Mouse (Mus musculus): ENCODE measurements around the gene Dcaf1.

The Dcaf1 gene

DNA sequence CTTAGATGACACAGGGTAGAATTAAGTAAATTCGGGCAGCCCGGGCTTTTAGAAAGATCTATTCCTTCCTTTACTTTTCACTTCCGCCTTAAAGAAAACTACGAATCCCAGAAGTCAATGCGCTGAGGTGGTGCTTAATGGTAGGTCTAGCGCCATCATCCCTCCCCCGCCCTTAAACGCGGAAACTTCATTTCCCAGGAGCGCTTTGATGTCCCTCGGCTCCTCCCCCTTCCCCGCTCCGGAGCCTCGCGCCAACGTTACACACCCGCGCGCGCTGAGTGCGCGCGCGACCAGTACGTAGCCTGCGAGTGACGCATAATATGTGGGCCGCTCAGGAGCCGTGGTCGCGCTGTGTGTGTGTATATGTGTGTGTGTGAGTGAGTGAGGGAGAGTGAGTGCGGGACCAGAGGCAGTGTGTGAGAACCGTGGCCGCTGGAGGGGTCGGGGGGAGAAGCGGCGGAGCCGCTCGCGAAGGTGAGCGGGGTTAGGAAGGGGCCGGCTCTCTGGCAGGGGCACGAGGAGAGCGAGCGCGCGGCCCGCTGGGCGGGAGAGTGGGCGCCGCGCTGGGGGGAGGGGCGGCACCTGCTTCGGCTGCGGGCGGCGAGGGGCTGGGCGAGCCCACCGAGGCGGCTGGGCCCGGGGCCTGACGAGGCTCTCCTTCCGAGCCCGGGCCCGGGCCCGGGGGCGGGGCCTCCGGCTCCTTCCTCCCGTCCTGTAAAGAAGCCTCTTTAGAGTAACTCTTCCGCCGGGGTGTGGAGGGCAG is at the start of gene Dcaf1:
TSS of gene Dcaf1 (plus strand) at position 257 of the 763 bp plus-strand sequence.
- DNase-seq (ENCODE audit: low spot score in 2 of 2) = peak; percentile 92 to 94

DNA sequence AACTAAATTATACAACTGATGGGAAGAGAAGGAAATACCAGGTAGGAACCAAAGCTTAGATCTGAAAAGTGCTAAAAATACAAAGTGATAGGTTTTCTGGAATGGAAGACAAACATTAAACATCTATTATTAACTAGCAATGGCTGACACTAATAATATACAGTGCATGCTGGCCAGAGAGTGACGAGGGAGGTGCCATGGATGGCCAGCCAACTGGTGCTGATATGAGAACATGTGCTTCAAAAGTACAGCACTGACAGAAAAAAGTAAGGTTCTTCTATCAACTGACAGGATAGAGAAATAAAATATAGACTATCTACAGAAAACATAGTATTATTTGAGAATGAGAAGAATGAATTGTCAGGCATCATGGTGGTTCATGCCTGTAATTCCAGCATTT is 45.6 kb upstream of the Dcaf1 start:
- DNase-seq (ENCODE audit: low spot score in 2 of 2) = no peak

DNA sequence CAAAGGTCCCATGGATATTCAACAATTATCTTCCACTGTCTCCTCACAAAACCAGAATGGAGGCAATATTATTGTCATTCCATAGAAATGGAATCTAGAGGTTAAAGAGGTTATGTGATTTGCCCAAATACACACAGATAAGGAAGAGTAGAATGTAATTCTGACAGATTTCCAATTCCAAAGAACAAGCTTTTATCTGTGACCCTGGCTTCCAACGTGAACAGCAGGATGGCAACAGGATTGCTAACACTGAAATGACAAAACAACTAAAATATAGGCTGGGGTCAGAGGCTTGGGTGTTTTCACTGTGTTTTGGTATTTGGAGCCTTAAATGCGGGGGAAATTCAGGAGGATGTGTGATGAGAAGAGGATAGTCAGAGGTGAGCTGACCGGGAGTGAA is 44.3 kb upstream of the Dcaf1 start:
- no peak for DNase-seq (ENCODE audit: low spot score in 2 of 2)

DNA sequence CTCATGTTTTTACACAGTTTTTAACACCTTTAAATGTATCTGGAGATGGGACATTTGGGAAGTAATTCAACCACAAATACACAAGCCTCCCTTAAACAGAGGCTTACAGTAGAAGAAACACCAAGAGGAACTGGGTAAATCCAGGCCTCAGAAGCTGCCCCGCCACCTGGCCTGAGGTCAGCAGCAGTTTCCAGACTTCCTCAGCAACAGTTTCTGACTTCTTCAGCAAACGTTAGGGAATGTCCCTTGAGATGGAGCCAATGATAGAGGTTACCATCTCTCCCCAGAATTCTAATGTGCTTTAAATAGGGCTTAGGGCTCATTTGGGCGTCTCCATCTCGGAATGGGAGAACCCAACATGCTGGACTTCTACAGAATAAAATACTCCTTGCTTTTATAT is 43.4 kb upstream of the Dcaf1 start:
- no peak for DNase-seq (ENCODE audit: low spot score in 2 of 2)

DNA sequence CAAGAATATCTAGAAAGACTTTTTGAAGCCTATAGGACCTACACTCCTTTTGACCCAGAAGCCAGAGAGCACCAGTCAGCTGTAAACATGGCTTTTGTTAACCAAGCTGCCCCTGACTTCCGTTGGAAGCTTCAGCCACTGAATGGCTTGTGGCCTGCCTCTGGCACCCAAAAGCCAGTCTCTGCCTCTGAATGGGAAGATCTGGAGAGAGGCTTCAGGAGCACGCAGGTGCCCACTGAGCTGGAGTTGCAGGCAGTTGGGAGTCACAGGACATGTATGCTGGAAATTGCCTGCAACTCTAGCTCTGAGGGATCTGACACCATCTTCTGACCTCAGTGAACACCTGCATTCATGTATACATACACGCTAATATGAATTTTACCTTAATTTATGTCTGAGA is 41.6 kb upstream of the Dcaf1 start:
- no peak for DNase-seq (ENCODE audit: low spot score in 2 of 2)

DNA sequence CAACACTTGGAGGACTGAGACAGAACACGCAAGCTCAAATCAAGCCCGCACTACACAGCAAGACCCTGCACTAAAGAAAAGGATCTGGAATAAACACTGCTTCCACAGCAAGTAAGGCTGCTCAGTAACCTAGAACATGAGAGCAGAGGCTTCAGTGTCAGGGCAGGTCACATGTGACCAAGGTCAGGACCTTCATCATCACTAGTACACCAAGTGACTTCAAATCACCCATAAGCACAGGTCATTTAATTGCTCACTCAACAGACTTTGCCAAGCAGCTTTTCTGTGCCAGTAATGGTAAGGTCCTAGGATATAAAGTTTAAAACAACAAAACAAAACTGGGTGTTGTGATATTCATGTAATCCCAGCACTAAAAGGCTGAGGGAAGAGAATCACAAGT is 38.1 kb upstream of the Dcaf1 start:
- DNase-seq (ENCODE audit: low spot score in 2 of 2) = no peak

DNA sequence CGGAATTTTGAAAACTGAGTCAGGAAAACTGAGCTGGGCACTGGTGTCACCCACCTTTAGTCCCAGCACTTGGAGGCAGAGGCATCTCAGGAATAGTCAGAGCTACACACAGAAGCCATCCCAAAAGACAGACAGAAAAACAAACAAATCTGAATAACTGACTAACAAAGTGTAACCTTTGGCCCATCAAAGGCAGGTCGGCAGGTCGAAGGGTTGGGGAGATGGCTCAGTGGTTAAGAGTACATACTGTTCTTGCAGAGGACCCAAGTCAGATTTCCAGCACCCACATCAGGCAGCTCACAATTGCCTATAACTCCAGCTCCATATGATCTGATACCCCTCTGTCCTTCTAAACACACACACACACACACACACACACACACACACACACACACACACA is 36.5 kb upstream of the Dcaf1 start:
- no peak for DNase-seq (ENCODE audit: low spot score in 2 of 2)

DNA sequence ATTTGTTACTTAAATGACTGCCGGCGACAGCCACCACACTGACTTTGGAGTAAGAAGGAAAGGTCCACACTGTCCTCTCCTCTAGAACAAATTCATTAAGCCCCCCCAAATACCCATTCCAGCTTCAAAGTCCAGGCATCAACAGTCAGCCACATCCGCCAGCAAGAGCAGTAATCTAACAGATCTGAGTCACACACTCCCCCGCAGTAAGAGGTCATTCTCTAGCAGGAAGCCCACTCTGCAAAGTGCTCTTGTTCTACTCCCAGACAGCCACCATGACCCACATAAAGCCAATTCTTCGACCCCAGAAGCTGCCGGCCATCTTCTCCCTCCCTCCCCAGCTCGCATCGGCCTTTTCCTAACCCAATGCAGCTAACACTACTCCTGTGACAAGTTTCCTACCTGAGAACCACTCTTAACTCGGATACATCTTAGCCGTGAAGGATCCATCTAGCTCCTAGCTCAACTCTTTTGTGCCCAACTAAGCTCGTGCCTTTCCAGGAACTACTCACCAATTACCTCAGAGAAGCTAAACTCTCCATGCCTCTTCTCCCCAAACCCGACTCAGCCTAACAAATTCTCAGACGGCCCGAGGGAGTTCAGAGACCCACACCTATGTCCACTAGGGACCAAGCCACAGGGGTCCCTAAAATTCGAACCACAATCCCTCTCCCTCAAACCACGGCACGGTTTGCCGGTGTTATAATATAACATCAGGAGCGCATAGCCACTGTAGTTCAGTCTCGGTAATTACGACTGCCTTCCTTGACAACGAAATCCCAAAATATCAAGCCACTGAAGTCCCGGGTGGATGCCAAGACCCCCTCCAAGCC is 33.5 kb upstream of the Dcaf1 start:
- peak; percentile 59 to 75 for DNase-seq (ENCODE audit: low spot score in 2 of 2)

DNA sequence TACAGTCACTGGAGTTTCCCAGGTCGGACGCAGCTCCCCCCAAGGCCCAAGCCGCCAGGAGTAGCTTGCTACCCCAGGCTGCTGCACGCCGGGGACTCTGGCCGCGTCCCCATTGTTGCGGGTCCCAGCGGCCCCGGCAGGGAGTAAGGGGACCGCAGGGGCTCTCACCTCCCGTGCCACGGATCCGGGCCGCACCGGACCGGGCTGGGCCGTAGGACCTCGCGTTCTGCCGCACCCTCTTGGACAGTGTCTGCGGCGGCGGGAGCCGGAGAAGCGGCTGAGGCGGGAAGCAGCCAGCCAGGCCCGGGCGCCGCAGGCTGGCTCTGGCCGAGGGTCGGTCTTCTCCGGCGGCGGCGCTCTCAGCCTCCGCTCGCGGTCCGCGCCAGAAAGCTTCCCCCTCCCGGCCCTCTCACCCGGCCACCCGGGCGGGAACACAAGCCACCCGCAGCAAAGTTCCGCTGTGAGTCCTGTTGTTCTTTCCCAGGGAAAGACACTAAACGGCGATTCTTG is 32.8 kb upstream of the Dcaf1 start, which contains the start of gene Rad54l2:
TSS of gene Rad54l2 (minus strand) at position 383 of the 510 bp plus-strand sequence.
- DNase-seq (ENCODE audit: low spot score in 2 of 2) = peak; percentile 73 to 80

DNA sequence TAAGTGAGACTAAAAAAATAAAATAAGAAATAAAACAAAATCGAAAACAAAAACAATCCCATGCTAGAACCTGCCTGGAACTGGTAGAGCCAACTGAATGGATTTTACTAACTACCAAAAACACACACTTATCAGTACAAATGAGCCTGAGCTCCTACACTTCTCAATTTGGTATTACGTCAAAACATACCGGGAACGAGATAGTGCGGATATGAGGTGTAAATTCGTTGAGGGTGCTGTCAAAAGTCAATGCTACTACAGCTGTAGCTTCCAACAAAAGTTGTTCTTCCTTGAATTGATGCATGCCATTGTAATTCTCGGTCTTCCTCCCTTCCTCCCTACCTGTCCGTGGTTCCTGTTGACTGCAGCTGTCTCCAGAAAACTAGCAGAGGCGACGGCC is 32.3 kb upstream of the Dcaf1 start:
- DNase-seq (ENCODE audit: low spot score in 2 of 2) = no peak

DNA sequence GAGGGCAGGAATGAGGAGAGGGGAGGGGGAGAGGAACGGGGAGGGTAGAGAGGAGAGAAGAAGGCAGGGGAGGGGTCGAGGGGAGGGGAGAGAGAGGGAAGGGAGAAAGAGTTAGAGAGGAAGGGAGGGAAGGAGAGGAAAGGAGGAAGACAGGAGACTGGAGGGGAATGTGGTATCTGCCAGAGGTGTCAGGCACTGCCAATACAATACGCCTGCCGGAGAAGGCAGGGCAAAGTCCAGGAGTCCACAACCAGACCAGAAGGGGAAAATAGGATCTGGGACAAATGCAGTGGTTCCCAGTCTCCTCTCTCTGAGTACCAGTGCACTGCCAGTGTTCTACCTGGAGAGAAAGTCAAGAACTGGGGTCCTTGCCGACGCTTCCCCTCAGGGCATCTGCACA is 30.8 kb upstream of the Dcaf1 start:
- no peak for DNase-seq (ENCODE audit: low spot score in 2 of 2)

DNA sequence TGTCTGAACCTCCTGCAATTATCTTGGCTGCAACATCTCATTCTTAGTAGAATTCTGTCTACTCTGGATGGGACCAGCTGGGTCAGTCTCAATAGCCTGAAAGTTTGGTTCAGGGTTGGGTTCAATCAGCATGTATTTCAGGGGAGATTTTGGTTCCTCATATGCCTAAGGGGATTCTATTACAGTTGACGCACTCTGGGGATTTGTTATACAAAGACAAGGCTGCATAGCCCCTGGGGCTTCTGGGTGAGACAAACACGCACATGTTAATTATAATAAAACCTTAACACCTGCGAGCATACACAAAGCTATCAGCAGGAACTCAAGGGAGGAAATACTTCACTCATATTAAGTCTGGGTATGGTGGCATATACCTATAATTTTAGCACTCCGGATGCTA is 15.2 kb upstream of the Dcaf1 start:
- DNase-seq (ENCODE audit: low spot score in 2 of 2) = no peak

DNA sequence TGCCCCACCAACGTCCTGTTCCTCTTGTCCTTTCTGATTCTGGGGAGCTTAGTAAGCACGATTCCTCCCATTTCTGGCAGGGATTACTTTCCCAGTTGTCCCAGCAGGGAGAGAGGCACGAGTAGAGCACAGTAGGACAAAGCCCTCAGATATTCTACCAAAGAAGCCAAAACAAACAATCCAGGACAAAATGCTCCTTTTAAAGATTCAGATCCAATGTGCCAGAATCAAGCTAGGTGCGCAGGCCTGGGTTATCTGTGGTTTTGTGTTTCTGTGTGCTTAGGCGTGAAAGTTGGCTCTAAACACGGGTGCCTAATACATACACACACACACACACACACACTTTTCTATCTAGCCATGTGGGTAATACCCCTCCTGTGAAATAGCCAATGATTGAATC is 3.5 kb upstream of the Dcaf1 start:
- DNase-seq (ENCODE audit: low spot score in 2 of 2) = no peak

DNA sequence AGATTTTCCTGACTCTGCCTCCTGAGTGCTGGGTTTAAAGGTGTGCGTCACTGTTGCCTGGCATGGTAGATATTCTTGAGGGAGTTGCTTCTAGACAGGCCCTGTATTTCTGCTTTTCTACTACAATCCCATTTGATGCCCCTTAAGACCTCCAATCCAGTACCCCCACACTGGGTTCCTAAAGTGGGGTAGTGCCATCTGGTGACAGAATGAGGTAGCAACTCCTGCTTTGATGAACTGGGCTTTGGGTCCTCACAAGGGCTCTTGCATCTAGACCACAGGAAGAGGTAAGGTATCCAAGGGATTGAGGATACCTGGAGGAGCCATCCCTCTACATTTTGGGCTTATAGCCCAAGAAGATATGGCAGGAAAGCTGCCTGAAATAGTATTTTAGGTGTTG is 2.5 kb upstream of the Dcaf1 start:
- peak; percentile 3 to 20 for DNase-seq (ENCODE audit: low spot score in 2 of 2)

DNA sequence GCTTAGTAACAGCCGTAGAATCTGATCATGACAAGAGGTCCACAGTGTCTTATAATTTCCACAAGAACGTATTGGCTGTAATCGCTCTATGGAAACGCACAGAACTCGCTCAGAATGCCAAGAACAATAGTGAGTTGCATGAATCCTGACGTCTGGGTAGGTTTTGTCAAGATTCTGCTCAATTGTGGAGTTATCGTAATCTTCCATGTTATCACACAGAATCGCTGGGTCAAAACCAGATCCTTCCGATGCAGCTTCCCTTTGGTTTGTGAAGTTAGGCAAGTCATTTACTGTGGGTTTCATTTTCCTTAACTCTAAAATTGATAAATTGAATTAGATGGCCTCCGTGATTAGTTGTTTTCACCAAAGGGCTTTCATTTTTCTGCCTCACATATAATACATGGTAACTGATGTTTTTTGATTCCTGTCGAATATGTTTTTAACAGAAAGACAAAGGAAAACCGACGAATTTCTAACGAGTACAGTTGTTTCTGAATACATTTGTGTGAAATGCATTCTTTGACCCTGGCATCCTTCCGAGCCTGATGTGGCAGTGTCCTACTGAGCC is 540 bp upstream of the Dcaf1 start:
- DNase-seq (ENCODE audit: low spot score in 2 of 2) = no peak

DNA sequence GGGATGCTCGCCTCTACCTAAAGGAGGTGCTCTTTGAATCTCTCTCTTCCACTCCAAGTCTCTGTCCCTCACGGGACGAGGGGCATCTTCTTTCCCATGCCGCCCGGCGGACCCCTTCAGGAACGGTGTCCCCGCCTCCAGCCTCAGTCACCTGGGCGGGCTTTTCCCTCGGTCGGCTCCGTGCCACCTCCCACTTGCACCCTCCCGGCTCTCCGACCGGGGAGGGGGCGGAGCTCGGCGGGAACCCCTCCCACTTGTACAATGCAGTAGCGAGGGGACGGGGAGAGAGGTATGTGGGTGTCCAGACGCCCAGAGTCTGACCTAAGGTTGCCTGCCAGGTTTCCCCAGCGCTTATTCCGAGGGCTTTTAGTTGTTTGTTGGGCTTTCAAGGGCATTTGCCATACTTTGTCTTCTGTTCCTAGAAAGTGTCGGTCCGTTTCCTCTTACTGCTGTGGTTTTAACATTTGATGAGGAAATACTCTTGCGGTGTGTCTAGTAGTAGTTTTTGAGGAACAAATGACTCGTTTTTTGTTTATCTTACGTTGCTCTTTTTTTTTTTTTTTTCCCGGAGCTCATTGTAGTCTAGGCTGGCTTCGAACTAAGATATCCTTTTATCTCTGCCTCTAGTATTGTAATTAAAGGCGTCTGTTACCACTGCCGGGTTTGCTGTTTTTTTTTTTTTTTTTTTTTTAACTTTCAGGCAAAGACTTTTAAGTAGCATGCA is 869 bp downstream of the Dcaf1 start:
- peak; percentile 87 for DNase-seq (ENCODE audit: low spot score in 2 of 2)

DNA sequence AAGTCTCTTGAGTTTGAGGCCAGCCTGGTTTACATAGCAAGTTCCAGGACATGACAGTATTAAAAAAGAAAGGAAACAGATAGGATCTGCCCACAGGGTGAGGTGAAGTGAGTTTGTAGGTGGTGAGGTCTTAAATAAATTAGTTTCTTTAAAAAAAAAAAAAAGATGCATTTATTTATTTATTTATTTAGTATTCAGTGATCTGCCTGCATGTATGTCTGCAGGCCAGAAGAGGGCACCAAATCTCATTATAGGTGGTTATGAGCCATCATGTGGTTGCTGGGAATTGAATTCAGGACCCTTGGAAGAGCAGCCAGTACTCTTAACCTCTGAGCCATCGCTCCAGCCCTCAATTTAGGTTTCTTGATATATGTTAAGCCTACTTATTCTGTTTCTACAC is 18.9 kb downstream of the Dcaf1 start:
- DNase-seq (ENCODE audit: low spot score in 2 of 2) = no peak

DNA sequence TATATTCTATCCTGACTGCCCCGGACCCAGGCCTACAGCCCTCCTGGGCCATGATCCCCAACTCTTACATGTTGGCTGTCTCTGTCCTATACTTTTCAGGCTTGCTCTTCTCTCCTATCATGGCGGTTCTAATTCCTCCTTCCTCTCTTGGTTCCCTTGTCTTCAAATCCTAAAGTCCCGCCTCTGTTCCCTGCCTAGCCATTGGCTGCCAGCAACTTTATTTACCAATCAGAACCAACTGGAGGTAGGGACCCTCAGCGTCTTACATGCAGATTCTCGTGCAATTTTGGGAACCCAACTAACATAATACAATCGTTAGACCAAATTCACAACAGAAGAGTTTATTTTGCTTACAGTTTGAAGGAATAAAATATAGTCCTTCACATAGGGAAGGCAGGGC is 21.1 kb downstream of the Dcaf1 start:
- no peak for DNase-seq (ENCODE audit: low spot score in 2 of 2)

DNA sequence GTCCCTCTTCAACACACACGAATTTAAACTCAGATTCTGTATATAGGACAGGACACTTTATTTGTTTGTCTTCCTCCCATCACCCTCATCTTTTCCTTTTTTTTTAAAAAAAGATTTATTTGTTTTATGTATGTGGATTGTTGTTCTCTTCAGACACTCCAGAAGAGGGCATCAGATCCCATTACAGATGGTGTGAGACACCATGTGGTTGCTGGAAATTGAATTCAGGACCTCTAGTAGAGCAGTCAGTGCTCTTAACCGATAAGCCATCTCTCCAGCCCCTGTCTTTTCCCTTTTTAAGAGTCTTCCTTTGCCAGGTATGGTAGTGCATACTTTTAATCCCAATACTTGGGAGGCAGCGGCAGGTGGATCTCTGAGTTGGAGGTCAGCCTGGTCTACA is 35.0 kb downstream of the Dcaf1 start:
- no peak for DNase-seq (ENCODE audit: low spot score in 2 of 2)

DNA sequence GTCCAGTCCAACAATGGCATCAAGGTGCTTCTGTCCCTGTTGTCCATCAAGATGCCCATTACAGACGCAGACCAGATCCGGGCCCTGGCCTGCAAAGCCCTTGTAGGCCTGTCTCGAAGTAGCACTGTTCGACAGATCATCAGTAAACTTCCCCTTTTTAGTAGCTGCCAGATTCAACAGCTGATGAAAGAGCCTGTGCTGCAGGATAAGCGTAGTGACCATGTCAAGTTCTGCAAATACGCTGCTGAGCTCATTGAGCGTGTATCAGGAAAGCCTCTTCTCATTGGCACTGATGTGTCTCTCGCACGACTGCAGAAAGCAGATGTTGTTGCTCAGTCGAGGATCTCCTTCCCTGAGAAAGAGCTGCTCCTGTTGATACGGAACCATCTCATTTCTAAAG is 36.4 kb downstream of the Dcaf1 start:
- DNase-seq (ENCODE audit: low spot score in 2 of 2) = no peak

DNA sequence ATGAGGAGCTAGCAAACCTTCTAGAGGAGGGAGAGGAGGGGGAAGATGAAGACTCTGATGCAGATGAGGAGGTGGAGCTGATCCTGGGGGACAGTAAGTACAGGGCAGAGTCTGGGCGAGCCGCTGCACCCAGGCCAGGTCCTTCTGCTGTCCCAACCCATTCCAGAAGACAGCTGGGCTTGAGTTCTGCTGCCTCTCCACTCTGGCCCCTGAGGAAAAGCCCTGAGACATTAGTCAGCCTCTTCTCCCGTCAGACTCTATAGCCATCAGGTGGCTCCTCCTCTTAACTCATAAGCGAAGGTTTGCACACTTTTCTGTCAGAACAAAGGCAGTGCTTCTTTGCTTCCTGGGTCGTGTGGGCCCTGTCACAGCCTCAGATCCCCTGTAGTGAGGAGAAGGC is 52.5 kb downstream of the Dcaf1 start:
- DNase-seq (ENCODE audit: low spot score in 2 of 2) = no peak

DNA sequence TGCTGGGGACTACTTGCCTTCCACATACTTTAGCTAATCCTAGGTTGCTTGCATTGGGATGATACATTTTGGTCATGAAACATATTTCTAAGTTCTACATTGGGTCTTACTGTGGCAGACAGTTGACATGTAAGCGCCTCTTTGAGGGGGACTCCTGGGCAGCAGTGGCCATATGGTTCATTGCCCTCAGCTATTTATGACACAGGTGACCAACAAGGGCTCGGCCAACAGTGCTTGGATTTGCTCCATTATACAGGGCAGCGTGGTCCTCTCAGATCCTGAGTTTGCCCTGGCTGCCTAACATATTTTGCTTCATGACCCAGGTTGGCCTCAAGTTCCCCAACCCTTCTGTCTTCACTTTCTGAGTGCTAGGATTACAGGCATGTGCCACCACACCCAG is 55.0 kb downstream of the Dcaf1 start:
- no peak for DNase-seq (ENCODE audit: low spot score in 2 of 2)
